Mouse (Mus musculus): ENCODE data around the gene Pde7b. TPM values are rescaled to one million over a fixed set of nuclear protein-coding genes. Genes with fewer than 3 reads are reported as not detected.

Gene Pde7b
- polyA plus RNA-seq, 1 experiment from 2014 or later = 0.29 TPM

DNA sequence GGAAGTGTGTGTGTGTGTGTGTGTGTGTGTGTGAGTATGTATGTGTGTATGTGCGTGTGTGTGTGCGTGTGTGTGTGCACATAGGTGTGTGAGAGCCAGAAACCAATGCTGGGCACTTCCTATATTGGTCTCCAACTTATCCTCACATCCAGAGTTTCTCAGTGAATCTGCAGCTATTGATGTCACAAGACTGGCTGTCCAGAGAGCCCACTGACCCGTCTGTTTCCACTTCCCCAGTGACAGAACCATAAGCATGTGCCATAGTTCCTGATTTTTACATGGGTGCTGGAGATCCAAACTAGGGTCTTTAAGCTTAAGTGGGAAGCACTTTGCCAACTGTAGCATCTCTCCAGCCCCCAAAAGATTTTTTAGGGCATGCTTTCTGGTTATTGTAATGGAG, 71.6 kb downstream of the Pde7b start:
- Histone ChIP-seq H3K4me1 (replicated peaks) (no peaks in the 10 kb centered on the region), H3K4me2 (no peak overlapping the region), H3K4me3 (replicated peaks) (no peak overlapping the region), H3K36me3 (no peaks in the 10 kb centered on the region), H3K27ac (no peak overlapping the region), H3K9ac (no peak overlapping the region), H3K27me3 (no peaks in the 10 kb centered on the region), H3K9me3 (replicated peaks) (no peaks in the 10 kb centered on the region)
- DNase-seq (no peak), ATAC-seq (ENCODE audit: low read depth) (no peak)
- 54% methylated on average over 3 of the region's 3 CpGs for WGBS (ENCODE audit: insufficient replicate concordance)

- Histone ChIP-seq H3K9ac (no peak overlapping the region), H3K27me3 (no peaks in the 10 kb centered on the region), H3K4me1 (replicated peaks) (no peaks in the 10 kb centered on the region), H3K27ac (no peak overlapping the region), H3K4me2 (no peak overlapping the region), H3K4me3 (replicated peaks) (no peak overlapping the region), H3K36me3 (no peaks in the 10 kb centered on the region), H3K9me3 (replicated peaks) (no peaks in the 10 kb centered on the region)
- WGBS (ENCODE audit: insufficient replicate concordance) = 79% methylated on average over 8 of the region's 8 CpGs
- no peak for ATAC-seq (ENCODE audit: low read depth)
- no peak for DNase-seq
These were observed 88.5 kb downstream of the Pde7b start for GRCm38 (mm10) chr10:20636381-20636780.

- 67% methylated on average over 1 of the region's 1 CpGs for WGBS (ENCODE audit: insufficient replicate concordance)
- ATAC-seq (ENCODE audit: low read depth) = no peak
These were observed 91.8 kb downstream of the Pde7b start for GRCm38 (mm10) chr10:20633085-20633415.

GRCm38 (mm10) chr10:20632256-20633084, 92.4 kb downstream of the Pde7b start:
- DNase-seq (no peak), ATAC-seq (ENCODE audit: low read depth) (no peak)
- no peak overlapping the region for H3K27ac ChIP-seq
- H3K4me2 ChIP-seq = no peak overlapping the region
- no peaks in the 10 kb centered on the region for H3K27me3 ChIP-seq
- H3K36me3 ChIP-seq = no peaks in the 10 kb centered on the region
- WGBS (ENCODE audit: insufficient replicate concordance) = 68% methylated on average over 14 of the region's 14 CpGs
- no peaks in the 10 kb centered on the region for H3K9me3 ChIP-seq (replicated peaks)
- H3K4me3 ChIP-seq (replicated peaks) = no peak overlapping the region
- 0 out of 2 replicates have a peak, but pooled peaks cover 3% of the 10 kb centered on the region for H3K4me1 ChIP-seq (replicated peaks)
- H3K9ac ChIP-seq = no peak overlapping the region

More at GRCm38 (mm10) chr10:20633085-20633415, 91.8 kb downstream of the Pde7b start:
- Histone ChIP-seq H3K9me3 (replicated peaks) (no peaks in the 10 kb centered on the region), H3K4me3 (replicated peaks) (no peak overlapping the region), H3K9ac (no peak overlapping the region), H3K4me1 (replicated peaks) (0 out of 2 replicates have a peak, but pooled peaks cover 3% of the 10 kb centered on the region), H3K27me3 (no peaks in the 10 kb centered on the region), H3K4me2 (no peak overlapping the region), H3K36me3 (no peaks in the 10 kb centered on the region), H3K27ac (no peak overlapping the region)
- no peak for DNase-seq

DNA sequence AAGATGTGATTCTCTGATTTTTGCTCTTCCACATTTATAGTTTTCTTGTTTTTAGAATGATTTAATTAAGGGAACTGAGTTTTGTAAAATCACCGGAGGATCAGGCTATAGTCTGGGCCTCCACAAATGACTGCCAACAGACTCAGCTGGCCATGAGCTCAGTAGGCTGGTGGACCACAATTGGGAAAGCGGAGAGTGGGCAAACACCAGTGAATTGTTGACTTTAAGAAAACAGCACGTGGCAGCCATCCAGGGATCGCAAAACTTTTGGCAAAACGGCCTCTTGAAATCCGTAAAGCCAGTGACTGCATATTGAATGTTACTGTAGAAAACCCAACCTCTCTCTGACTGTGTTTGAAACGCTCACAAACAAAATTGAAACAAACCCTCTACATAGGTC, 94.8 kb downstream of the Pde7b start:
- Histone ChIP-seq H3K4me3 (replicated peaks) (no peak overlapping the region), H3K27ac (no peak overlapping the region), H3K9me3 (replicated peaks) (no peaks in the 10 kb centered on the region), H3K27me3 (no peaks in the 10 kb centered on the region), H3K36me3 (no peaks in the 10 kb centered on the region), H3K4me1 (replicated peaks) (peaks cover 11% of the 10 kb centered on the region; the same call in 1 of the 2 replicates), H3K9ac (no peak overlapping the region), H3K4me2 (no peak overlapping the region)
- ATAC-seq (ENCODE audit: low read depth) = no peak
- 60% methylated on average over 7 of the region's 7 CpGs for WGBS (ENCODE audit: insufficient replicate concordance)
- DNase-seq = no peak

DNA sequence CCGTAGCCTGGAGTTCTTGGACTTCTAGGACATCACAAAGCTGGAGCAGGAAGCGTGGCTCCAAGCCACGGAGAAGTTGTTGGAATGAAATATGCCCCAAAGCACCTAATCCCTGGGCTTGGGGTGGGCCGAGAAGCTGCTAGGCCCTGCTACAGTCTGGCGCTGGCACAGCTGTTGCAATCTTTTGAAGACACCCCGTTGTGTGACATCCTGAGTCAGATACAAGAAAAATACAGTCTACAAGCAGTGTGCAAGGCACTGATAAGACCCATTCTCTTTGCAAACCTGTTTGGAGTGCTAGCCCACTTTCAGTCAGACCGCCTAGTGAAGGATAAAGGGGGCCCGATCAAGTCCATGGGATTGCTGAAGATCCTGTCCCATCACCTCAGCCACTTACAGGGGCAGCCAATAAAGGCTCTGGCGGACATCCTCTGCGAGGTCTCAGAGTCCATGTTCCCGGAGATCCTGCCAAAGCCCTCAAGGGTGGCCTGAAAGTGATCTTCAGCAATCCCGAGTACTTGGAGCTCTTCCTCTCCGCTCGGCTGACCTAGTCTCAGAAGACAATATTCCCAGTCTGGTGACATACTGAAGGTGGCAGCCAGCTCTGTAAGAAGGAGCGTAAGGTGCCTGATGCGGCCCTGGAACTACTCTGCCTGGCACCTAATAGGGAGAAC, 99.0 kb downstream of the Pde7b start:
- 57% methylated on average over 16 of the region's 16 CpGs for WGBS (ENCODE audit: insufficient replicate concordance)
- Histone ChIP-seq H3K27me3 (no peaks in the 10 kb centered on the region), H3K9me3 (replicated peaks) (no peaks in the 10 kb centered on the region), H3K36me3 (no peaks in the 10 kb centered on the region), H3K4me2 (no peak overlapping the region), H3K4me1 (replicated peaks) (peaks cover 11% of the 10 kb centered on the region; the same call in 1 of the 2 replicates), H3K9ac (no peak overlapping the region), H3K4me3 (replicated peaks) (no peak overlapping the region), H3K27ac (no peak overlapping the region)
- DNase-seq = peak; percentile 28
- peak; percentile 70 for ATAC-seq (ENCODE audit: low read depth)

DNA sequence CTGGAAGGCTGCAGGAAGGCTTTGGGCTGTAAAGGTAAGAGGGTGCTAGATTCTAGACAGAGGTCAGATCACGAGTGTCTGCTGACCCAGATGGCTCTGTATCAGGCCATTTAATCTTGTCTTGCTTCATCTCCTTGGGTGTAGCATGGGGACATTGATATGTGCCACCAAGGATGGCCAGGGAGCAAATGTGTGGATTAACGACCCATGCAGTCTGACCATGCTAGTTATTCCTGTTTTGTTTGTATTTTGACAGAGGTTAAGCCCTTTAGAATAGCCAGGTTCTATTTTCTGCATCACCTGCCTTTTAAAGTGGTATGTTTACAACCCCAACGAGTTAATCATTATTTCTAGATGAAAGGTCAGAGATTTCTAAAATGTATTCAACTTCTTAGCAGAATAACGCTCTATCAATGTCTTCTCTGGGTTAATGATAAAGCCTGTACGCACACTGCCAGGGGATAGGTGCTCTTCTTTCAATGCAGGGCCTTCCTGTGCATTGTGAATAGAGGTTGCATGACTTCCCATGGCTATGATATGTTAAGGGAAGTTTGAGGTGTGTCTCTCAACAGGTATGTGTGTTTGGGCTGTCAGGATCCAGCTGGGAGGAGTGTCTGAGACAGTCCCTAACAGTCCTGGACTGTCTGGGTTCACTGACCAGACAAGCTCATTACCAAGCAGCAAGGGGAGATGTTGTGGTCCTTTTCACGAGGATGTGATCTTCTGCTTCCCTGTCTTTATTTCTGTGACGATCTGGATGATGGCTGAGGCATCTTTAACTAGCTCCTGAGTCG, 103.0 kb downstream of the Pde7b start:
- Histone ChIP-seq H3K27ac (no peak overlapping the region), H3K9ac (no peak overlapping the region), H3K36me3 (no peaks in the 10 kb centered on the region), H3K4me2 (no peak overlapping the region), H3K4me1 (replicated peaks) (peaks cover 8% of the 10 kb centered on the region; the same call in 1 of the 2 replicates), H3K27me3 (no peaks in the 10 kb centered on the region), H3K4me3 (replicated peaks) (no peak overlapping the region), H3K9me3 (replicated peaks) (no peaks in the 10 kb centered on the region)
- DNase-seq (no peak), ATAC-seq (ENCODE audit: low read depth) (no peak)
- 56% methylated on average over 8 of the region's 8 CpGs for WGBS (ENCODE audit: insufficient replicate concordance)

DNA sequence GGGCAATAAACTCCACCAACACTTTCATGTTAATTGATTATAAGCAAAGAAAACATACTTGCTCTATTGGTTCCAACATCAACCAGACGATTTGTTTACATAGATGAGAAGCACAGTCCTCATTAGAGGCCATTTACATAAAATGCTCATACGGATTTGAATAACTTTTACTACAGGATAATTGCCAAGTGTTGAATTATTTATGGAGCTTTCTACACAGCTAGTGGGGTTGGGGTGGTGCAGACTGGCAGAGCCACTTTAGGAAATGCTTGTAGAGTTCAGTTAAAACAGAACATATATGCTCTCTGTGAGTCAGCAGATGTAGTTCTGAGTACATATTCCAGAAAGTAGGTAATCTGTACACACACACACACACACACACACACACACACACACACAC, 118.9 kb downstream of the Pde7b start:
- no peak for ATAC-seq (ENCODE audit: low read depth)
- Histone ChIP-seq H3K4me2 (no peak overlapping the region), H3K9ac (no peak overlapping the region), H3K27ac (no peak overlapping the region), H3K9me3 (replicated peaks) (no peaks in the 10 kb centered on the region), H3K27me3 (no peaks in the 10 kb centered on the region), H3K4me3 (replicated peaks) (no peak overlapping the region), H3K36me3 (no peaks in the 10 kb centered on the region), H3K4me1 (replicated peaks) (no peaks in the 10 kb centered on the region)
- WGBS (ENCODE audit: insufficient replicate concordance) = 64% methylated on average over 2 of the region's 2 CpGs
- DNase-seq = no peak

DNA sequence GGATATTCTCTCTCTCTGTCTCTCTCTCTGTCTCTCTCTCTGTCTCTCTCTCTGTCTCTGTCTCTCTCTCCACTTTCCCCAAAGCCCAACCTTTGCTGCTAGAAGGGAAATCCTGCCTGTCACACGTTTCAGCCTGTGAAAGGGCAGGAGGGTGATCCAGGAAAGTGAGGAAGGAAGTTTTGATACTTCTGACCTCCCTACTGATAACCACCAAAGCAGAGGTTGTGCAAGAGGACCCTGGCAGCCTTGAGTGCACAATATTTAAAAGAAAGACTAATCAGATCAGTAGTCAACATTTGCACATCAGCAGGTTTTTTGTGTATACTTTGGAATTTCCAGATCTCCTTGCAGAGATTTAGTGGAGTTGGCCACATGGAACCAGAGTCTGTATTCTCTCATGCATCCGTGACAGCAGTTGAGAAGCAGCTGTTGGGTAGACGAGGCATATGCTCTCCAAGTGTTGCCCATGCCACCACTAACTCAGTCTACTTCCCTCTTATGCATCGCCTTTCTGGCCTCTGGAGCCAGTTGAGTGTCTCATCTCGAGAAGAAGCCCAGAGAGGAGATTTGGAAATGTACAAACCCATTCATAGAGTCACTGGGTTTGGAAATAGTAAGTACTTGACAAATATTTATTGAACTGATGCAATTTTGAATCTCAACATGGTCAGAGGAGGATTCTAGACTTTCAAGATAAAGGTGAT, 129.6 kb downstream of the Pde7b start:
- DNase-seq = no peak

DNA sequence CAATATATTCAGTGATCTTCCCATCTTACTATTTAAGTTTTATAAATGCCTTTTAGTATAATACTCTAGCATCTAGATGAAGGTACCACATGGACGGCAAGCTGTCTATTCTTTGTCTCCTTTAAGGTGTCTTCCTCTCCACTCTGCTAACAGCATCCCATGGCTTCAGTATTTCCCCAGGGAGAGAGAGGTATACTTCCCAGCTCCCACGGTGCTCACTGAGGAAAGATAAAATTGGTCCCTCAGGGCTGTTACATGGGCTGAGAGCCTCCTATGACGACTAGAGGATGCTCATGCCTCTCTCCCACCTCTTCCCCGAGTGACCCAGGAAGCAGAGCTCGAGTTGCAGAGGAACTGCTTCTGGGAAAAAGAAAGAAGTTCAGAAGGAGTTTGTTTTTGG, 130.9 kb downstream of the Pde7b start:
- H3K4me2 ChIP-seq = no peak overlapping the region
- no peak for ATAC-seq (ENCODE audit: low read depth)
- H3K4me3 ChIP-seq (replicated peaks) = no peak overlapping the region
- no peak overlapping the region for H3K9ac ChIP-seq
- H3K27ac ChIP-seq = no peak overlapping the region
- H3K27me3 ChIP-seq = no peaks in the 10 kb centered on the region
- 0 out of 2 replicates have a peak, but pooled peaks cover 4% of the 10 kb centered on the region for H3K4me1 ChIP-seq (replicated peaks)
- no peak for DNase-seq
- no peaks in the 10 kb centered on the region for H3K9me3 ChIP-seq (replicated peaks)
- WGBS (ENCODE audit: insufficient replicate concordance) = 36% methylated on average over 5 of the region's 5 CpGs
- H3K36me3 ChIP-seq = no peaks in the 10 kb centered on the region

More for the DNA sequence above, 129.6 kb downstream of the Pde7b start:
- no peak for ATAC-seq (ENCODE audit: low read depth)
- Histone ChIP-seq H3K4me3 (replicated peaks) (no peak overlapping the region), H3K27me3 (no peaks in the 10 kb centered on the region), H3K9me3 (replicated peaks) (no peaks in the 10 kb centered on the region), H3K36me3 (no peaks in the 10 kb centered on the region), H3K9ac (no peak overlapping the region), H3K4me1 (replicated peaks) (0 out of 2 replicates have a peak, but pooled peaks cover 4% of the 10 kb centered on the region), H3K27ac (no peak overlapping the region), H3K4me2 (no peak overlapping the region)
- WGBS (ENCODE audit: insufficient replicate concordance) = 11% methylated on average over 5 of the region's 5 CpGs

- ATAC-seq (ENCODE audit: low read depth) = no peak
- Histone ChIP-seq H3K9me3 (replicated peaks) (no peaks in the 10 kb centered on the region), H3K9ac (no peak overlapping the region), H3K4me2 (no peak overlapping the region), H3K36me3 (no peaks in the 10 kb centered on the region), H3K4me3 (replicated peaks) (no peak overlapping the region), H3K4me1 (replicated peaks) (0 out of 2 replicates have a peak, but pooled peaks cover 4% of the 10 kb centered on the region), H3K27me3 (no peaks in the 10 kb centered on the region), H3K27ac (no peak overlapping the region)
- DNase-seq = no peak
- 13% methylated on average over 7 of the region's 7 CpGs for WGBS (ENCODE audit: insufficient replicate concordance)
These were observed 134.8 kb downstream of the Pde7b start for GRCm38 (mm10) chr10:20590100-20590499.
